ENCODE assay signal across 21 mouse cellular contexts in genomic region chr1:135555885-135556284, GRCm38 (mm10). TPM values are rescaled to one million over a fixed set of nuclear protein-coding genes. Genes with fewer than 3 reads are reported as not detected.
DNase-seq lines count a peak whose midpoint lies in the region; ATAC-seq lines count a peak whose summit lies in the region.
"Had no signal": no experiment of that assay in that cellular context is flagged by ENCODE, and none has a peak within 500 bp of the region (broad histone marks: within the 10 kb centered on the region; RNA-seq: fewer than 3 reads in every experiment).

No protein-coding gene starts in this region.

- no peaks in the 10 kb centered on the region for H3K9me3 ChIP-seq in forebrain, embryonic 15.5 days
- no peaks in the 10 kb centered on the region for H3K9me3 ChIP-seq in forebrain, embryonic 11.5 days (ENCODE audit: control insufficient read depth, low read length)
- H3K9me3 ChIP-seq: embryonic facial prominence, embryonic 10.5 days; heart, embryonic 15.5 days; intestine, embryonic 15.5 days; kidney, embryonic 15.5 days; liver, embryonic 12.5 days; lung, embryonic 15.5 days; stomach, embryonic 15.5 days had no signal

- DNase-seq in forebrain, embryonic 11.5 days (ENCODE audit: low spot score) = no peak
- DNase-seq in left cerebral cortex, adult 18-20 months (ENCODE audit: low spot score in 2 of 2) = peak; percentile 57 to 68
- DNase-seq in left cerebral cortex, postnatal 10 days (ENCODE audit: extremely low spot score in 1 of 2, low spot score in 2 of 2) = no peak
- DNase-seq in right cerebral cortex, adult 18-20 months = peak; percentile 85
- DNase-seq in right cerebral cortex, postnatal 4 days = no peak
- peak; percentile 74 to 87 for DNase-seq in right cerebral cortex, postnatal 36 days (ENCODE audit: low spot score in 2 of 2)
- DNase-seq in testis, postnatal 14 days (ENCODE audit: low spot score) = no peak
- DNase-seq: adrenal gland, postnatal 10 days; cerebellum, adult 18-20 months; cerebellum, postnatal 36 days; heart, adult 18-20 months; thymus, postnatal 14 days had no signal

- intact Hi-C loops in left cerebral cortex, postnatal 10 days (cut with DNase I) = no loop called here

- no peak for ATAC-seq in forebrain, embryonic 15.5 days (replicated peaks)
- ATAC-seq in forebrain, embryonic 11.5 days (replicated peaks; ENCODE audit: low FRiP score) = no peak
- ATAC-seq: intestine, embryonic 15.5 days; liver, embryonic 12.5 days had no signal

- H3K27me3 ChIP-seq in forebrain, embryonic 15.5 days = no peaks in the 10 kb centered on the region
- H3K27me3 ChIP-seq in forebrain, embryonic 11.5 days (ENCODE audit: control insufficient read depth, insufficient read depth, low read length) = no peaks in the 10 kb centered on the region
- H3K27me3 ChIP-seq: heart, embryonic 15.5 days; intestine, embryonic 15.5 days; kidney, embryonic 15.5 days; liver, embryonic 12.5 days; lung, embryonic 15.5 days; stomach, embryonic 15.5 days had no signal

- no peak overlapping the region for H3K4me2 ChIP-seq in forebrain, embryonic 15.5 days (replicated peaks)
- no peak overlapping the region for H3K4me2 ChIP-seq in forebrain, embryonic 11.5 days (ENCODE audit: low read depth, low read length, severe bottlenecking)
- H3K4me2 ChIP-seq: heart, embryonic 15.5 days; intestine, embryonic 15.5 days; kidney, embryonic 15.5 days; liver, embryonic 12.5 days; lung, embryonic 15.5 days; stomach, embryonic 15.5 days had no signal

- H3K27ac ChIP-seq in forebrain, embryonic 15.5 days (replicated peaks) = peak overlapping the region; percentile 35; the same call in 1 of the 2 replicates
- H3K27ac ChIP-seq in forebrain, embryonic 11.5 days (ENCODE audit: low read depth, low read length) = no peak overlapping the region
- H3K27ac ChIP-seq: intestine, embryonic 15.5 days; liver, embryonic 12.5 days; macrophage; stomach, embryonic 15.5 days had no signal

- H3K4me3 ChIP-seq in forebrain, embryonic 15.5 days = no peak overlapping the region
- no peak overlapping the region for H3K4me3 ChIP-seq in forebrain, embryonic 11.5 days (ENCODE audit: low read depth, low read length)
- H3K4me3 ChIP-seq: embryonic facial prominence, embryonic 10.5 days; heart, embryonic 15.5 days; intestine, embryonic 15.5 days; kidney, embryonic 15.5 days; liver, embryonic 12.5 days; lung, embryonic 15.5 days; stomach, embryonic 15.5 days had no signal

- no peak overlapping the region for H3K9ac ChIP-seq in forebrain, embryonic 15.5 days (replicated peaks)
- no peak overlapping the region for H3K9ac ChIP-seq in forebrain, embryonic 11.5 days (ENCODE audit: low read length)
- H3K9ac ChIP-seq: heart, embryonic 15.5 days; intestine, embryonic 15.5 days; kidney, embryonic 15.5 days; liver, embryonic 12.5 days; lung, embryonic 15.5 days; stomach, embryonic 15.5 days had no signal

- 70% methylated on average over 8 of the region's 8 CpGs for WGBS in forebrain, embryonic 15.5 days
- whole genome bisulfite sequencing in forebrain, embryonic 11.5 days = 85% methylated on average over 8 of the region's 8 CpGs

- H3K4me1 ChIP-seq in forebrain, embryonic 15.5 days = peaks cover 77% of the 10 kb centered on the region
- H3K4me1 ChIP-seq in forebrain, embryonic 11.5 days (replicated peaks; ENCODE audit: control insufficient read depth, insufficient read depth, low read length) = peaks cover 21% of the 10 kb centered on the region
- H3K4me1 ChIP-seq: liver, embryonic 12.5 days had no signal

- no peaks in the 10 kb centered on the region for H3K36me3 ChIP-seq in forebrain, embryonic 15.5 days
- no peaks in the 10 kb centered on the region for H3K36me3 ChIP-seq in forebrain, embryonic 11.5 days (ENCODE audit: control insufficient read depth, insufficient read depth, low read length)
- H3K36me3 ChIP-seq: embryonic facial prominence, embryonic 10.5 days; heart, embryonic 15.5 days; intestine, embryonic 15.5 days; kidney, embryonic 15.5 days; liver, embryonic 12.5 days; lung, embryonic 15.5 days; stomach, embryonic 15.5 days had no signal

RNA-seq across cellular contexts. Expression of gene Nav1, which starts 51.2 kb away (rescaled TPM):
- 48.1 and 51.1 TPM in 2 replicates for polyA plus RNA-seq in forebrain, embryonic 15.5 days (2015; fragmentation: Nextera tagmentation; extraction: Ambion mirVana)
- 23.4 and 26.9 TPM in 2 replicates for polyA plus RNA-seq in forebrain, embryonic 11.5 days (2014; fragmentation: Nextera tagmentation; extraction: Ambion mirVana)
- total RNA-seq in left cerebral cortex, adult 18-20 months (2021) = 10 to 100 TPM; 42.5 to 48.0 TPM
- total RNA-seq in left cerebral cortex, postnatal 10 days (2021) = 100 to 1,000 TPM; 227 to 238 TPM

Comparison
In these comparisons a context has a peak if more than half of its experiments do, and no peak if none do; other contexts are left out.
1. DNase-seq: peak in left cerebral cortex, adult 18-20 months (2 of 2), right cerebral cortex, adult 18-20 months (single experiment) and right cerebral cortex, postnatal 36 days (2 of 2); none in forebrain, embryonic 11.5 days (single experiment), left cerebral cortex, postnatal 10 days (0 of 2), right cerebral cortex, postnatal 4 days (single experiment) and testis, postnatal 14 days (single experiment).
2. RNA of gene Nav1, which starts 51.2 kb away (total RNA-seq): 227 to 238 TPM in left cerebral cortex, postnatal 10 days; 42.5 to 48.0 TPM in left cerebral cortex, adult 18-20 months; every median in the first group is over 4 times any median in the second.